Mouse (Mus musculus) retina, postnatal 7 days (tissue): Measurements from ENCODE around the gene Cdc14a.
"Not testable (repeated sequence)": the region's sequence is repeated elsewhere in the genome, so short reads cannot be mapped to it uniquely, and the experiment has no call there.

Experiments
- DNase-seq: peaks from one replicate; pipeline ENCODE4 v3.0.0-alpha.2; 2012; ENCODE audit warnings: low read depth, low spot score

Cdc14a gene

DNA sequence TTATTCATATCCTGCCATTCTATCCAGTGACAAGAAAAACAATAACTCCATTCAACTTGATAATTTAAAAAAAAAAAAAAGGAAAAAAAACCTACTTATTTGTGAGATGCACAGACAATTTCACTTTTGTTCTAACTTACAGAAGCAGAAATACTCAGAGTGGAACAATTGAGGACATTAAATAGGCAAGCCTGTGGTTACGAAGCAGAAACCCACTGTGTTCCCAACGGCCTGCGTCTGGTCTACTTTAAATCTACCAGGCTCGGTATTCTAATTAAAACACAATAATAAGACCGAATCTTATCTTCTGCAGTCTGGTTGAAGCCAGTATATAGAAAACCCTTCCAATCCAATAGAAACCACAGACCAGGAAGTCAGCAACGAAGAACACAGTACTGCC is 50.6 kb downstream of the Cdc14a start:
- DNase-seq, result no peak

DNA sequence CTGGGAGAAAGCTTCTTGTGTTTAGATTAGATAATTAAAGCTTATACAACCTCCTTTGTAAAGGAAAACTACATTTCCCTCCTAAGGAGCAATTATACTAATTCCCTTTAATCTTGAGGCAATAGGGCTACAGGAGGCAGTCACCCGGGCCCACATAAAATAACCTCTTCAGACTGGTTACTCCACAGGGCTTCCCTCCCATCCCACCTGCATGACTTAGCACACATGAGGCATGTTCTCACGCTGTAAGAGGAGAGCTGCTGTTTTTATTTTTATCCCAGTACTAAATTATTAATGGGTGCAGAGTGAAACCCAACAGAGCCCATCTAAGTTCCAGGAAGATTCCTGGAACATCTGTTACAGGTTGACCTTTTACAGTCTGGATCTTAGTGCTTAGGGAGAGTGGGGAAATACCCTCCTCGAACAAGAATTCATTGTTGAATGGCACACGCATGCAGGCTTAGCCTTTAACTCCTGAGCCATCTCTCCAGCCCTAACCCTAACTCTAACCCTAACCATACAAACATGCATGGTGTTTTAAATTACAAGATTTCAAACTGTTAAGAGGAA is 54.9 kb downstream of the Cdc14a start:
- DNase-seq, result no peak

DNA sequence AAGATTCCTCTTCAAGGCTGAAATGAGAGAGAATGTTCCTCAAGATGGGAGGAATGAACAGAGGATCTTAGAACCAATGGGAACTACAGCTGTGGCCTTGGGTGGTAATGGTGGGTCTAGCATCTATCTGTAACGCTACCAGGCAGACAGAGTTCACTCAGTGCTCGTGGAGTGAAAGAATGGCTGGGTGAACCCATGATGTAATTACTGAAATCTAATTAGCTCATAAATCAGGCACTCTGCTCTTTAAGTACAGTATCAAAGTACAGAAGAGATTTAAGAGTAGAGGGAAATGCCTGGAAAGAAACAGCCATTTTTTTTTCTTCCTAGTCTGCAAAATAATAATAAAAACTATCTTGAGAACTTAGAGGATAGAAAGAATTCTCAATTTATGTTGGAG is 57.7 kb downstream of the Cdc14a start:
- no peak for DNase-seq

DNA sequence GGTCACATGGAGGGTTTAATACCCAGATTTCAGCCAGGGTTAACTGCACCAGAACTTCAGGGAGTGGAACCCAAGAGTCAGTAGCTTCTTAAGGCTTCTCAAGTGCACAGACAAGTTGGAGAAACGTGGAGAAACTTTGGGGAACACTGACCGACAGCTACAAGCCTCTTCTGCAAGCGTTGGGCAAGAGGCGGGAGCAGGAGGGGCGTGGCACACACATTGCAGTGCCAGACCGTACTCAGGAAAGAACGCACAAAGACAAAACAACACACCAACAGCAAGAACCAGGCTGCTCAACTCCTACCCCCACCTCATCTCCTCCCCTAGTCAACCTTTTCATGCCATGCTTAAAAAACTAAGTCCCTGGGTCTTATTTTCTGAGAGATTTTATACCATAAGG is 61.9 kb downstream of the Cdc14a start:
- no peak for DNase-seq

DNA sequence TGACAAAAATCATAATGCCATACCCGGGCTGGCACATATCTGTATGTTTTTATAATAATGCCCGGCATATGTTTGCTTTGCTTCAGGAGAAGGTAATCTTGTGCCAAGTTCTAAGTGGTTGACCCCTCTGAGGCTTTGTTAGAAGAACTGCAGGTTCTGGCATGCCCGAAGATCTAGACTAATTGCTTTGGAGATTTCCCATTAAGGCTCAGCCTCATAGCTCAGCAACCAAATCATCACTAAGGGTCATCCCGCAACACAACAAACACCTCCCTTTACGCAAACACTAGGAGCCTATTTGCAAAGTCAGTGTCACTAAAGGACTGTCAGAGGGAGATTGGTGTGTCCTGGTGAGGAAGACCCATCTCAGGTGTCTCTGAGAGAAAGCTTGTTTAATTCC is 62.7 kb downstream of the Cdc14a start:
- no peak for DNase-seq

DNA sequence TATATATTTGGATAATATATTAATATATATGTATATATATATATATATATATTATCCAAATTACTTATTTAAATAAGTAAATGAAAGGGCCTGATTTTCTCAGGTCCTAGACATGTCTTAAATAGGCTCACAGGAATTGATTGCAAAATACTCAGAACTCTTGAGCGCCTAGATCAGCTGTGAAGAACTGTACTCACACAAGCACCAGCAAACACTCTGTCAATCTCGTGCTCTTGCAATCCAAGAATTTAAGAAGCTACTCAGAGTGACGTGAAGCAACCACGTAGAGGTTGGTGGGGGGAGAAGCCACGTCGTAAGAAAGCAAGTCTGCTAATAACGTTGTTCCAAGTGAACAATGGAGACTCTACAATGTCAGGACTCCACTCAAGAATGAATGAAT is 66.0 kb downstream of the Cdc14a start:
- DNase-seq, result no peak

DNA sequence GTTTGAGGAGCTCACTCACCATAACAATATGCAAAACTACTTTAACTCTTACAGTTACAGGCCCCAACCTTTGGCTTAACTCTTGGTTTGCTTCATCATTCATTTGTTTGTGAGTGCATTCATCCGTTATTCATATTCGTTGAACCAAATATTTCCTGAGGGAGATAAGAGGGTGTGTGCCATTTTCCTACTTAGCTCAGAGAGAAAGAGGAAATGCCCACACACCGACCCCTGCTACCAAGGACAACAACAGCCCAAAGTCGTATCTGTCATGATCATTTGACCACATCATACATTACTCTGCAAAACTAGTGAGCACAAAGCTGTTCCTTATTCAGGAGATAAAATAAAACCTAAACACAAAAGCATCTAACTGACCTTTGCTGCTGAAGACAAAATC is 66.7 kb downstream of the Cdc14a start:
- no peak for DNase-seq

DNA sequence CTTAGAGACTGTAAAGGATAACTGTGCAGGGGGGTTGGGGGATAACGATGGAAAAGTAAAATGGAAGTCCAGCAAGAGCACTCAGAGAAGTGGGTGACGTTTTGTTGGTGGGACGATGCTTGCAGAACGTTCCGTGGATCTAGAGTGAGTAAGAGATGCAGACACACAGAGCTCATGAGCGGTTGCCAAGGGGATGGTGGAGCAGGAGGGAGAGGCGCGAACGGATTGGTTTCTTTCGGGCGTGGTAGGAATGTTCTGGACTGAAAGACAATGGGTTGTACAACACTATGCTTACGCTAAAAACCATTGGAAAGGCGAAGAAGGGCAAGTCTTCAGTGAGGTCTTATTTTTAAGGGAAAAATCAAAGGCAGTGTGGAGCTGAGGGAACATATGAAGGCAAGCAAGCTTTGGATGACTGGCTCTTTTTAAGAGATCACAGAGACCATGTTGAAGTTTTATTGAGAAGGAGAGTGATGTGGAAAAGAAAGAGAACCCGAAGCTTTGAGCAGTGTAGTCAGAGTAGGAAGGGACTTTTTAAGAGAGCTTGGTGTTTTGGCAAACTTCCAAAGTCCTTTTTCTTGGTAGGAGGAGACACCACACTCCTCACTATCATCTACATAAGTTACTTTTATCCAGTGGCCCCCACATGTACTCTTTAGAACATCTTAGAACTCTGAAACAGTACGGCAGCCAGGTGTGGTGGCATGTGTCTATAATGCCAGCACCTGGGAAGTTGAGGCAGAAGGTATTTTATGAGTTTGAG is 68.6 kb downstream of the Cdc14a start:
- no peak for DNase-seq

DNA sequence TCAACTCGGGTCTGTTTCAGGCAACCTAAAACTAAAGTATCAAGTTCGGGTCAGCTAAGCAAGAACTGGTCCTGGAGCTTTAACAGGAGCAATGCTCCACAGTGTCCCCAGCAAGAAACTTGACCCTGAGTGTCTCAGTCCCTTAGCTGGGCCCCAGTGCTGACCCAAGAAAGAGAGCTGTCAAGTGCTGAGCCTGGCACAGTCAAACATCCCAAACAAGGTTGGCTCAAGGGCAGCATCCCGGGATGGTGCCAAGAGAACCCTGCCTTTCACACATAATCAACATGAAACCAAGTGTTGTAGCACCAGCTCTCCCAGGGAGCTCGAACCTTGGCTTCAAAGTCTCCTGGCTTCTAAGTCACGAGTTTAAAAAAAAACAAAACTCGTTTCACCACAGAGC is 71.3 kb downstream of the Cdc14a start:
- no peak for DNase-seq

DNA sequence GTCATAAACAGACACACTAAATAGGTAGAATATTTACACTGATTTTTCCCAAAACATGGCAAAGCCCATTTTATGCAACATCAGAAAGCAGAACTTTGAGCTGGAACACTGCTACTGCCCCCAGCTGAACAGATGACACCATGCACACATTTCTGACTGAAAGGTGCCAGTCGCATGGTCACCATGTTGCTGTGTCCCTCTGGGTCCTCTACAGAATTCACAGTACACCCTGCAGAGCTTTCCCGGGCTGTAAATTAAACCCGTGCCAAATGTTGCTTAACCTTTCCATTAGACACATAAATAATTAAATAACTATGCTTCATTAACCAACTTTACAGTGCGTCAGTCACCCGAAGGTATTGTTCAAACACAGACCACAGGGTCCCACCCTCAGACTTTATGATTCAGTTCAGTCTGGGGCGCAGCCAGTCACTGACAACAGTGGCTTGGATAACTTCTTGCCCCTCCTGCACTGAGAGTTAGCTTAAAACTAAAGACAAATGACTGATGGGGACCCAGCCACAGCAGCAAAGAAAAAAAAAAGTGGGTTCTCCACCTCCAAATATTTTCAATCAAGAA is 73.4 kb downstream of the Cdc14a start:
- no peak for DNase-seq

DNA sequence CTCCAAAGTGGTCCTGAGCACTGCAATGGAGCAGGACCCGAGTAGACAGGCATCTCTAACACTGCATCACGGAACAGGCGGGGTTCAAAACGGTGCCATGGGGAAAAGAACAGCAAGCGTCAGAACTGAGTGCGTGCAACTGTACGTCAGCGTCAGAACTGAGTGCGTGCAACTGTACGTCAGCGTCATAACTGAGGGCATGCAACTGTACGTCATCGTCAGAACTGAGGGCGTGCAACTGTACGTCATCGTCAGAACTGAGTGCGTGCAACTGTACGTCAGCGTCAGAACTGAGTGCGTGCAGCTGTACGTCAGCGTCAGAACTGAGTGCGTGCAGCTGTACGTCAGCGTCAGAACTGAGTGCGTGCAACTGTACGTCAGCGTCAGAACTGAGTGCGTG is 76.3 kb downstream of the Cdc14a start:
- not testable (repeated sequence) for DNase-seq

DNA sequence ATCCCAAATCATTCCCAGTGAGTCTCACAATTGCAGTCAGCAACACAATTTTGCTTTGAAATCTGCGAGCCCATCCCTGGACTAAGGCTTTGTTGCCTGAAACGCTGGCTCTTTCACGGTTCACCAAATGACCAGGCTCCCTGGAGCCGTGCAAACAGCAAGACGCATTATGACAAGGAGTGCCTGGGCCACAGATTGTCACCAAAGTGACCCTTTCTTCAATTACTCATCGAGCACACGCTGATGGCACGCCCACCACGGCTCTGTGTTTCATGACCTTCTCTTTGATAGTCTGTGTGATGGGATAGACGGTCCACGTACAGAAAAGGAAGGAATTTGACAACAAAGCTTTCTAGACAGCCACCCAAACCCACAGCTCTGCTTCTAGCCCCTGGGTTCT is 78.6 kb downstream of the Cdc14a start:
- DNase-seq, result no peak

DNA sequence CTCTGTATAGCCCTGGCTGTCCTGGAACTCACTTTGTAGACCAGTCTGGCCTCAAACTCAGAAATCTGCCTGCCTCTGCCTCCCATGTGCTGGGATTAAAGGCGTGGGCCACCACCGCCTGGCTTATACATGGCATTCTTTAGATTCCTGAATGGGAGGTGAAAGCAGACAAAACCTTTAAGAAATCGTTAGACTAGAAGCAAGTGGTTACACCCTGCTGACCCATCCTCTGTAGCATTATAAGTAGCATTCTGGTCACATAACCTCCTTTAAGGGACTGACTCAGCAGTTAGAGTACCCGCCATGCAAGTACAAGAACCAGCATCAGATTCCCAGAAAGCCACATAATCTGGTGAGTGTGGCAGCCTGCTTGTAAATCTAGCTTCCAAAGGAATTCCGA is 81.6 kb downstream of the Cdc14a start:
- DNase-seq, result no peak

DNA sequence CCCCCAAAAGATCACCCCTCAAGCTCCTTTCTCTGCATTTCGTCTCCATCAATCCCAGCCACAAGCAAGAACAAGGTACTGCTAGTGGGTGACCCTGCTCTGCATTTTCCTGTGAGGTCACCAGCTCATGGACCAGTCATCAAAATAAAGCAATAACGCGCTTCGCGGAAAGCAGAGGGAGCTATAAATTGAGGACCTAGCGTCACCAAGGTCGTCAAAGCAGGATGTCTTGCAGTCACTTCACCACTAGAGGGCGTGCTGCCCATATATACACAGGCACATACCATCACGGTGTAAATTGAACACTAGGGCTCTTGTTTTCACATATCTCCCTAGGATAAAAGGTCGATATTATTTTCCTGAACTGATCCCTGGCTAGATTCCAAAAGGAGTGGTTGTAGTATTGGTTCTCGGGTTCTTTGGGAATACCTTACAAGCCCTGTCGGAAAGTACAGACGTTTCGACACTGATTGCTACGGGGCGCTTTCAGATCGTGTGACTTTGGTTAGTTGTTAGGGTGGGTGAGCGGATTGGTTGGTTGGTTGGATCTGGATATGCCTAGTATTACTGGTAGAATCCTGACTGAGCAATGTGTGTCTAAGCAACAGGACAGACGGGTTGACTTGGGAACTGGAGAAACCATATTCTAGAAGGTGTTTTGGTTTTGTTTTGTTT is 82.7 kb downstream of the Cdc14a start:
- DNase-seq, result peak; percentile 41

DNA sequence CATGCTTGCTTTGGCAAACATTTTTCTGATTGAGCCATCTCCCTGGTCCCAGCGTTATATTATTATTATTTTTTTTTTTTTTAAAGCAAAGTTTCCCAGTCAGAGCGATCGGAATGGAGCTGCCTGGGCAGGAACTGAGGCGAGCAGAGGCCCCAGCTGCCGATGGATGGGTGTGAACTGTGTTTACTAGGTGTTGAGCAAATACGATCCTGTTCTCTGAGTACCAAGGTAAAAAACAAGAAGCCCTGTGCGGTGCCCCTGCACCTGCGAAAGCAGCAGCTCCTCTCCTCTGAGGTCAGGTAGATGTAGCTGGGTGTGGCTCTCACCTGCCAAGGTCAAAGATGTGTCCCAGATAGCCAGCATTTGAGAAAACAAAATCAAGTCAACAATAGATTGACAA is 83.6 kb downstream of the Cdc14a start:
- no peak for DNase-seq

DNA sequence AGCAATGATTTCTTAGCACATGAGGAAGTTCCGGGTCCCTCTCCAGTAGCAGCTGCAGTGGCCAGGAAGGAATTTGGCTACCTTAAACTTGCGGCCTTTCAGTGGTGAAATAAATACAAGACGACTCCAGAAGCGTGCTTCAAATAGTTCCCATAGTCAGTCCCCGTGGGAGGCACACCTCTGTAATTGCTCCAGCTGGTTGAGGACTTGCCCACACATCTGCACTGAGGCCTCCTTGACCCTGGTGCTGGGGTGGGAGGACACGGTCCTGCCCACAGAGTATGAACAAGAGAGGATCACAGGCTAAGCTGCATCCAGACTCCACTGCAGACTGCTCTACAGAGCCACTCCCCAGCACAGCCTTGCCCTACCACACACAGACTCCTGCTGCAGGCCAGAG is 85.2 kb downstream of the Cdc14a start:
- DNase-seq, result no peak

DNA sequence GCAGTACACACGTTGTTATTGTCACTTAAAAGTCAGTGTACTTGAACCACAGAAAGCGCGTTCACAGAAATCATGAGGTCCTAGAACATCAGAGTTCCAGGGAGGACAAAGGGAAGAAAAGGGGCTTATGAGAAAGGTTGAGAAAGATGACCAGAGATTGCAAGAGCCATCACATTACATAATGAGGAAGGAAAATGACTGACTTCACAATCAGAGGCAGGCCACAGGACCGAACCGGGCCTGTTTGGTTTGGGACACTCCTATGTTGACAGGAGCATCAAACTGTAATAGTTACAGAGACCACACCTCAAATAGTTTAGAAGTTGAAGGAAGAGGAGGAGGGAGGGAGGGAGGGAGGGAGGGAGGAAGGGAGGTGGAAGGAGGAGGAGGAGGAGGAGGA is 86.0 kb downstream of the Cdc14a start:
- DNase-seq, result no peak

DNA sequence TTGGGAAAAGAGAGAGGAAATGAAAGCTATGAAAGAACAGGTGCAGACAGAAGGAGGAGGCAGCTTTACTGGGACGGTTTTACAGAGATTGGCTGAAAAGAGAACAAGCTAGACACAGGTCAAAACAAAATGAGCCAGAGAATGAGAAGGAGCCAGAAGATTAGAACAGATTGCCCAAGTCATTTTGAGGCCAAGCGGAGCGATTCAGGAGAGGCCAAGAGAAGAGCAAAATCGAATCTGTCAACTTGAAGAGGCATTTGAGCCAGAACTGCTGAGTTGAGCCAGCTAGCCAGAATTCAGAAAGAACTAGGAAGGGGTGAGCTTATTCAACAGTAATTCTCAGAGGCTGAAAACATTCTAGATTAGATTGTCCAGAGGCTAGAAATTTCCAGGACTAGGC is 88.8 kb downstream of the Cdc14a start:
- no peak for DNase-seq

DNA sequence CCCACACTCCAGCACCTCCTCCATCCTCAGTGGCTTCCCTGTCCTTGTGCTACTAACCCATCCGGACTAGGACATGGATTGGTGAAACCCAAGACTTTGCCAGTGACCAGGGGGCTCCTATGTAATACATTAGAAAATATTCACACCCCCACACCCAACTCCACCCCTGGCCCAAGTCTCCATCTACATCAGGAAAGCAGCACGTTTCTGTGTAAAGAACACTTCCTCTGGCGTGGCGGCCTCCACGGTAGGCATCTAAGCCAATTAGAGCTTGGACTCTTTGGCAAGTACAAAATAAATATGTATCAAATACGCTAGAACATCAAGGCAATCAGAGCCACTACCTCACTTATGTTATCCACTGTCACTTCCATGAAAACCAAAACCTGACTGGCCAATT is 90.1 kb downstream of the Cdc14a start:
- no peak for DNase-seq

DNA sequence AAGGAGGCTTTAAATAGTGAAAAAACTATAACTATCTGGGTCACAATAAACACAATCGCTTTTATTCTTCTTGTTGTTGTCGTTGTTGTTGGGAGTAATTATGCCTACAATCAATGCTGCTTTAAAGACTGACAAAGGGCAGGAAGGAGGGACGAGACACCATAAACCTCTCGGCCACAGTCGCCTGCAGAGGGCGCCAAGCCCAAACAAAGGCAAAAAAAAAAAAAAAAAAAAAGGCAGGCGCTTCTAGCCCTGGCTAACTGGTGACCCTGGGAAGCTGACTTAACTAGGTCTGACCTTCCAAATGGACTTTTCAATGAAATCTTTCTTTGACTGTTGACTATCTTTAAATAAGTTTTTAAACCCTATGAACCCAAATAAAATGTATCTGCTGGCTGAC is 90.6 kb downstream of the Cdc14a start:
- peak; percentile 47 for DNase-seq

DNA sequence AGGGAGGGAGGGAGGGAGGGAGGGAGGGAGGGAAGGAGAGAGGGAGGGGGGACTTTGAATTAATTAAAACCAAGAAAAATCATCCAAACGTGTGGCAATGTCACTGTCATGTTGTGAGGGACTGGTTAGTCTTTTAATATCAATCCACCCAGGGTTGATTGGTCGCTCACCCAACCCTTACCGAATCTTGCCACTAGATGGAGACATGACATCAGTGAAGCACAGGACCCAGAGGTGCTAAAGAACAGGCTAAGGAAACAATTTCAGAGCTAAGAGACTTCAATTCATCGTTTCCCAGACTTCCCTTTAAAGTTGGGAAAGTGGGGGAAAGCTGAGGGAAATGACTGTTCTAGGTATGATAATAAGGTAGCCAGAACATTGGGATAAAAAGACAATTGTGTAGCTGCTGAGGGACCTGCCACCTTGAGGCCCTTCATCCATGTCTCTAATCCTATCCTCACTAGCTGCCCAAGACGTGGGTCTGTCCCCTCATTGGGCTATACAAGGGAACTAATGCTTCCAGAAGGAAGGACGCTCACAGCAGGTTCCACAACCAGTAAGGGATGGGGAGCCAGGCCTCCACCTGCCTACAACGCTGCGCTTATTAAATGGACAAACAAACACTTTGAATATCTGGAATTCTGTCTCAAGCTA is 91.9 kb downstream of the Cdc14a start:
- peak; percentile 64 for DNase-seq

DNA sequence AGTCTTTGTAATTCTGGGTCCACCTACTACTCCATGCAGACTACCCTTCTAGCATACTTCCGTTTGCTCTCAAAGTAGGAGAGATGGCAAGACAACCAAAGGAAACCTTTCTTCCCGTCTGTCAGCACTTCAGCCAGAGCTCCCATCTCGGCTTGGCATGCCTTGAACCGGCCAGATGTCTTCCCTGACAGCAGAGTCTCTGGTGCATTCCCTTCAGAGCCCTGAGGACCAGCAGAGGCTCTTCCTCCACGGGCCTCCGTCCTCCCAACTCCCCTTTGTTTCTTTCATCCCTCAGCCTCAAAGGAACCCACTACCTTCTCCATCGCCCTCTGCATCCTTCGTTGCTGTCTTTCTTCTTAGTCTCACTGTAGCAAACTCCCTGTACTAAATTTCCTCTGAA is 93.9 kb downstream of the Cdc14a start:
- DNase-seq, result no peak
